Mouse (Mus musculus): ENCODE measurements around the gene Aldh3a1.

Aldh3a1 gene

GRCm38 (mm10) chr11:61197935-61198334, 9.4 kb upstream of the Aldh3a1 start:
- DNase-seq: no peak

GRCm38 (mm10) chr11:61199620-61200362, 7.5 kb upstream of the Aldh3a1 start:
- no peak for DNase-seq

- DNase-seq: no peak
Observed at GRCm38 (mm10) chr11:61202186-61202585, 5.2 kb upstream of the Aldh3a1 start.

- DNase-seq: no peak
Observed at GRCm38 (mm10) chr11:61202810-61203209, 4.5 kb upstream of the Aldh3a1 start.

GRCm38 (mm10) chr11:61205167-61205950, 2.0 kb upstream of the Aldh3a1 start:
- no peak for DNase-seq

GRCm38 (mm10) chr11:61206136-61206535, 1.2 kb upstream of the Aldh3a1 start:
- no peak for DNase-seq

GRCm38 (mm10) chr11:61208316-61208715, 979 bp downstream of the Aldh3a1 start:
- no peak for DNase-seq

- DNase-seq: peak; percentile 10 to 18
Observed at GRCm38 (mm10) chr11:61212102-61212501, 4.8 kb downstream of the Aldh3a1 start.

- no peak for DNase-seq
Observed at GRCm38 (mm10) chr11:61215936-61216335, 8.6 kb downstream of the Aldh3a1 start.

- no peak for DNase-seq
Observed at GRCm38 (mm10) chr11:61220156-61220881, 13.0 kb downstream of the Aldh3a1 start.

- DNase-seq: no peak
Observed at GRCm38 (mm10) chr11:61222007-61222406, 14.7 kb downstream of the Aldh3a1 start.

GRCm38 (mm10) chr11:61222971-61223745, 15.8 kb downstream of the Aldh3a1 start:
- no peak for DNase-seq

- no peak for DNase-seq
Observed at GRCm38 (mm10) chr11:61224234-61224744, 17.0 kb downstream of the Aldh3a1 start.

- no peak for DNase-seq
Observed at GRCm38 (mm10) chr11:61224907-61225306, 17.6 kb downstream of the Aldh3a1 start.

- peak; percentile 38 to 44 for DNase-seq
Observed at GRCm38 (mm10) chr11:61225511-61225910, 18.2 kb downstream of the Aldh3a1 start.

- no peak for DNase-seq
Observed at GRCm38 (mm10) chr11:61225941-61226412, 18.6 kb downstream of the Aldh3a1 start.

GRCm38 (mm10) chr11:61227816-61228215, 20.5 kb downstream of the Aldh3a1 start:
- DNase-seq: no peak

- no peak for DNase-seq
Observed at GRCm38 (mm10) chr11:61228406-61228805, 21.1 kb downstream of the Aldh3a1 start.

- peak; percentile 54 to 58 for DNase-seq
Observed at GRCm38 (mm10) chr11:61231329-61231728, 24.0 kb downstream of the Aldh3a1 start.

GRCm38 (mm10) chr11:61234174-61234573, 26.8 kb downstream of the Aldh3a1 start:
- no peak for DNase-seq

- no peak for DNase-seq
Observed at GRCm38 (mm10) chr11:61236015-61236414, 28.7 kb downstream of the Aldh3a1 start.

GRCm38 (mm10) chr11:61244406-61244805, 37.1 kb downstream of the Aldh3a1 start:
- DNase-seq: no peak

Measured in B cell, adult 2 months (primary cell).